Mouse (Mus musculus): ENCODE measurements around the gene Fgfr2. TPM values are rescaled to one million over a fixed set of nuclear protein-coding genes. Genes with fewer than 3 reads are reported as not detected.

Gene Fgfr2
- polyA plus RNA-seq, 1 experiment from 2014 or later = 92.0 TPM

DNA sequence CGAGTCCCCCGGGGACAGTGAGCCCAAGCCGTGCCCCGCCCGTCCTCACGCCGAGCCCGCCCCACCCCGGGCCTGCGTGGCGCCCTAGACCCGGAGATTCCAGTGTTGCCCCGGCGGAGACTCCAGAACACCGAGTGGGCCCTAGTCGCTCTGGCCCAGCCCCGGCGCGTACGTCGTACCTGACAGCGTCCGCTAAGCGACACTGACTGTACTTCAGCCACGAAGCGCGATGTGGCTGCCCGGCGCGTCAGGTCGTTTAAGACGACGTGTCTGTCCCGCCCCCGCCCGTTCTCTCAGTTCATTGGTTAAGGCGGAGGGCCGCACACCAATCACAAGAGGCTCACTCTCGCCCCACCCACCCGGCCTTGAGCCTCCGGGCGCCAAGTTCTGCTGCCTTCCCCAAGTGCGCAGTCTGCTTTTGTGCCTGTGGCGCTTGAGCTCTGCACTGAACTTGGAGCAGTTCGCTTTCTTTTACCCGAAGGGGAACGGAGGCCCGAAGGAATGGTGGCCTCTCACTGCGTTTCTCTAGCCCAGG, 547.0 kb downstream of the Fgfr2 start, which contains the start of gene Oat:
Gene Oat, minus strand, starts transcription at position 283 of the 535 bp plus-strand sequence.
- H3K4me1 ChIP-seq (ENCODE audit: control insufficient read depth, insufficient read depth, low read length) = peaks cover 9% of the 10 kb centered on the region
- ATAC-seq (ENCODE audit: low FRiP score) = peak; percentile 98
- DNase-seq (ENCODE audit: low spot score, missing footprints) = peak; percentile 98
- peak within 1 kb of the TSS; percentile 73 for H3K4me3 ChIP-seq (ENCODE audit: low read depth, low read length)
- H3K27ac ChIP-seq (ENCODE audit: low read depth, low read length) = peak within 1 kb of the TSS; percentile 58
- H3K27me3 ChIP-seq (ENCODE audit: control insufficient read depth, insufficient read depth, low read length) = peaks cover 2% of the 10 kb centered on the region; the same call in 1 of the 2 replicates
- no peaks in the 10 kb centered on the region for H3K9me3 ChIP-seq (ENCODE audit: control insufficient read depth, low read length)
- H3K9ac ChIP-seq (ENCODE audit: low read length) = peak within 1 kb of the TSS; percentile 67
- H3K4me2 ChIP-seq = peak within 1 kb of the TSS; percentile 83
- H3K36me3 ChIP-seq (ENCODE audit: control insufficient read depth, insufficient read depth, low read length) = no peaks in the 10 kb centered on the region
- 1% methylated on average over 49 of the region's 49 CpGs for WGBS

DNA sequence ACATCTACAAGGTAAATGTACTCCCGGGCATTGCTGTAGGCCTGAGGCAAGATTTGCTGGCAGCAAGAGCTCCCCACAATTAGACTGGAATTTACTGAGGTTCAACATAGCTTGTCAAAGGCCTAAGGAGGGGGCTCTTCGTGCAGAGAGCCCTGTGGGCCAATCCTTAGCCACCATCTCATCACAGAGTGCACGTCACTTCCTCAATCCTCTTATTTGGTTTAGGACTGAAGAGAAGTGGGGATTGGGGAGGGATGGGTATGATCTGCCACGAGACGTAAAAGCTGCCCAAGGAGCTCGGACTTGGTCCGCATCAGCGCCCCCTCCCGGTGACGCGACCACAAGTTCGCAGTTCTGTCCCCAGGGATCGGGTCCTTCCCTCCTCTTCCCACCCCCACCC, 547.5 kb downstream of the Fgfr2 start:
- WGBS = under 1% methylated on average over 13 of the region's 13 CpGs
- H3K4me1 ChIP-seq (ENCODE audit: control insufficient read depth, insufficient read depth, low read length) = peaks cover 9% of the 10 kb centered on the region
- no peaks in the 10 kb centered on the region for H3K9me3 ChIP-seq (ENCODE audit: control insufficient read depth, low read length)
- H3K4me2 ChIP-seq = peak overlapping the region; percentile 83
- DNase-seq (ENCODE audit: low spot score, missing footprints) = peak; percentile 97
- H3K27ac ChIP-seq (ENCODE audit: low read depth, low read length) = peak overlapping the region; percentile 58
- H3K9ac ChIP-seq (ENCODE audit: low read length) = peak overlapping the region; percentile 67
- peak overlapping the region; percentile 73 for H3K4me3 ChIP-seq (ENCODE audit: low read depth, low read length)
- peaks cover 2% of the 10 kb centered on the region; the same call in 1 of the 2 replicates for H3K27me3 ChIP-seq (ENCODE audit: control insufficient read depth, insufficient read depth, low read length)
- no peaks in the 10 kb centered on the region for H3K36me3 ChIP-seq (ENCODE audit: control insufficient read depth, insufficient read depth, low read length)
- ATAC-seq (ENCODE audit: low FRiP score) = peak; percentile 86

DNA sequence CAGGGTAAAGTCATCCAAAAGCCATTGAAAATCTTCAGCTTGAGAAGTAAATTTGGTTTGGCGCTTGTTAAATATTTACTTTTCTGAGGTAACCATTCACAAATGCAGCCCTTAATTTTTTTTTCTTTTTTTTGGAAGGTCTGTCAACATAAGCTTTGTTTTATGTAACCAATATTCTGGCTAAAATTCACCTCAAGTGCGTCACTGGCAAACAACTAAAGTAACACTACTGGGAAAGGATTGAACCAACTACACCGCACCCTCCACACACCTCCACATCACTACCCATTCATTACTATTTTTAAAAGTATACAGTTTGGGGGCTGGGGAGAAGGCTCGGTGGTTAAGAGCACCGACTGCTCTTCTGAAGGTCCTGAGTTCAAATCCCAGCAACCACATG, 548.5 kb downstream of the Fgfr2 start:
- Histone ChIP-seq H3K27me3 (ENCODE audit: control insufficient read depth, insufficient read depth, low read length) (peaks cover 2% of the 10 kb centered on the region; the same call in 1 of the 2 replicates), H3K9me3 (ENCODE audit: control insufficient read depth, low read length) (no peaks in the 10 kb centered on the region), H3K27ac (ENCODE audit: low read depth, low read length) (no peak overlapping the region), H3K36me3 (ENCODE audit: control insufficient read depth, insufficient read depth, low read length) (no peaks in the 10 kb centered on the region), H3K9ac (ENCODE audit: low read length) (no peak overlapping the region), H3K4me1 (ENCODE audit: control insufficient read depth, insufficient read depth, low read length) (peaks cover 9% of the 10 kb centered on the region), H3K4me2 (no peak overlapping the region), H3K4me3 (ENCODE audit: low read depth, low read length) (no peak overlapping the region)
- 96% methylated on average over 5 of the region's 5 CpGs for WGBS
- DNase-seq (ENCODE audit: low spot score, missing footprints) (no peak), ATAC-seq (ENCODE audit: low FRiP score) (no peak)

DNA sequence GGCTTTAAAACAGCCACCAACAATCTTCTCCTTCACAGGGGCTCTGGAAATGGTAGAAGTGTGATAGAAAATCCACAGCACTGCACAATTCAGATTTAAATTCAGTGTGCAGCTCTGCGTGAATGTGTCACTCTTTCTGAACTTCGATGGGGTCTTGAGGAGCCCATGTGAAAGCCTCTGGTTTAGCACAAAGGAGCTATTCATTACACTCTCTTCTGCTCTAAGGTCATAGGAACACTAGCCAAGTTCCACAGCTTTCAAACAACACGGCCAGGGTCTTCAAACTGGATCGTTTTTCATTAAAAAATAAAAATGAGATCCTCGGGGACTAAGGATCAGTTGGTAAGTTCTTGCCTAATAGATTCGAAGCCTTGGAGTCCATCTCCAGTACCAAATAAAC, 549.9 kb downstream of the Fgfr2 start:
- Histone ChIP-seq H3K9ac (ENCODE audit: low read length) (no peak overlapping the region), H3K27ac (ENCODE audit: low read depth, low read length) (peak overlapping the region; percentile 42), H3K4me3 (ENCODE audit: low read depth, low read length) (no peak overlapping the region), H3K4me1 (ENCODE audit: control insufficient read depth, insufficient read depth, low read length) (peaks cover 9% of the 10 kb centered on the region), H3K9me3 (ENCODE audit: control insufficient read depth, low read length) (no peaks in the 10 kb centered on the region), H3K36me3 (ENCODE audit: control insufficient read depth, insufficient read depth, low read length) (no peaks in the 10 kb centered on the region), H3K27me3 (ENCODE audit: control insufficient read depth, insufficient read depth, low read length) (peaks cover 2% of the 10 kb centered on the region; the same call in 1 of the 2 replicates), H3K4me2 (no peak overlapping the region; the same call in 1 of the 2 replicates)
- no peak for DNase-seq (ENCODE audit: low spot score, missing footprints)
- no peak for ATAC-seq (ENCODE audit: low FRiP score)
- 56% methylated on average over 6 of the region's 6 CpGs for WGBS

DNA sequence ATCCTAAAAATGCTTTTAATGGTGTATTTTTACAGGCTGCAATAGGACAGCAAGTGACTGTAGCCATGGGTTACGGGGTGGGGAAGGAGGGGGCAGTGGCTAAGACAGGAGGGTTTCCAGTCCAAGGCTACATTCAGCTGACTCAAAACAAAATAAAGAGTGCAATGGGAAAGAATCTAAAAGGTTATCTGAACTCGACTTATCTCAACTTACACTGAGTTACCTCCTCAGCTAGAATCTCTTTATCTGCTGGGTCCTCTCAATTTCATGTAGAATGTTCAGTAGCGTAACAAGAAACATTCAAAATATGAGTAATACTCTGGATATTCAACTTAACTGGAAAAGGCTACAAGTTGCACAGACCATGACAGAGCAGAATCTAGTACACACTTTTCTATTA, 550.4 kb downstream of the Fgfr2 start:
- peaks cover 2% of the 10 kb centered on the region; the same call in 1 of the 2 replicates for H3K27me3 ChIP-seq (ENCODE audit: control insufficient read depth, insufficient read depth, low read length)
- ATAC-seq (ENCODE audit: low FRiP score) (no peak), DNase-seq (ENCODE audit: low spot score, missing footprints) (no peak)
- 80% methylated on average over 3 of the region's 3 CpGs for whole genome bisulfite sequencing
- H3K36me3 ChIP-seq (ENCODE audit: control insufficient read depth, insufficient read depth, low read length) = no peaks in the 10 kb centered on the region
- H3K9ac ChIP-seq (ENCODE audit: low read length) = no peak overlapping the region
- no peaks in the 10 kb centered on the region for H3K9me3 ChIP-seq (ENCODE audit: control insufficient read depth, low read length)
- no peak overlapping the region for H3K27ac ChIP-seq (ENCODE audit: low read depth, low read length)
- no peak overlapping the region for H3K4me3 ChIP-seq (ENCODE audit: low read depth, low read length)
- no peak overlapping the region for H3K4me2 ChIP-seq
- H3K4me1 ChIP-seq (ENCODE audit: control insufficient read depth, insufficient read depth, low read length) = peaks cover 9% of the 10 kb centered on the region

DNA sequence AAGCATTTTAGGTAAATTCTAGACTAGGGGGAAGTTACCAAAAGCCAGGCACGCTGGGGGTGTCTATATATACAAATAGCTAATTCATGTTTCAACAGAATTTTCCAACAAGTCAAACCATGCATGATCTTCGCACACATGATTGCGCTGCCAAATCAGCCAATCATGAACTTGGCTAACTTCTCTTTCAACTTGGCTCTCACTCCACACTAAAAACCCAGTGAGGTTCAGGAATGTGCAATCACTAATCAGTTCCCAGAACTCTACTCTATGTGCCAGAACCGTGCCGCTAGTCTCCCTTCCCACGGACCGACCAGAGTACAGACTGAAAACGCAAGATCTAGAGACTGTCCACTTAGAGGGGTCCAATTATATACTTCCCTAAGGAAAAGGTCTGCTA, 551.7 kb downstream of the Fgfr2 start:
- H3K9ac ChIP-seq (ENCODE audit: low read length) = no peak overlapping the region
- no peak overlapping the region for H3K4me3 ChIP-seq (ENCODE audit: low read depth, low read length)
- H3K27ac ChIP-seq (ENCODE audit: low read depth, low read length) = no peak overlapping the region
- no peak for ATAC-seq (ENCODE audit: low FRiP score)
- H3K9me3 ChIP-seq (ENCODE audit: control insufficient read depth, low read length) = no peaks in the 10 kb centered on the region
- H3K4me2 ChIP-seq = no peak overlapping the region
- H3K36me3 ChIP-seq (ENCODE audit: control insufficient read depth, insufficient read depth, low read length) = no peaks in the 10 kb centered on the region
- no peaks in the 10 kb centered on the region for H3K27me3 ChIP-seq (ENCODE audit: control insufficient read depth, insufficient read depth, low read length)
- no peak for DNase-seq (ENCODE audit: low spot score, missing footprints)
- H3K4me1 ChIP-seq (ENCODE audit: control insufficient read depth, insufficient read depth, low read length) = peaks cover 9% of the 10 kb centered on the region
- WGBS = 93% methylated on average over 8 of the region's 8 CpGs

DNA sequence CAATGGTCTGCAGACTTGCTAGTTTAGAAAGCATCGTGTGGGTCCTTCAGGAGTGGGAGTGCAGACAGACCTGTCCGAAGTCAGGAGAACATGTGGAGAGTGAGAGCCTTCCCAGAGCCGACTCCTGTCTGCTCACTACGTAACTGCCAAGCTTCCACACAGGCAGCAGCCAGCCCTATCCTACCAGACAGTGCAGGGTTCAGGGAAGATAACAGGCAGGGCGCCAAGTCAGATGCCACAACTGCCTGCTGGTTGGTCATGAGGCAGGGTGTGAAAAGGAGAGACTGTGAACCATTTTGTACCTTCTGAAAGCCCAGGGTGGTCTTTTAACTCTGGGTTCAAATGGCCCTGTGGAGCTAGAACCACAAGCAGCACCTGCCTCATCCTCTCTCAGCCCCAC, 553.1 kb downstream of the Fgfr2 start:
- no peaks in the 10 kb centered on the region for H3K9me3 ChIP-seq (ENCODE audit: control insufficient read depth, low read length)
- no peak for DNase-seq (ENCODE audit: low spot score, missing footprints)
- ATAC-seq (ENCODE audit: low FRiP score) = no peak
- 88% methylated on average over 5 of the region's 5 CpGs for WGBS
- no peak overlapping the region for H3K9ac ChIP-seq (ENCODE audit: low read length)
- no peak overlapping the region for H3K4me3 ChIP-seq (ENCODE audit: low read depth, low read length)
- H3K27me3 ChIP-seq (ENCODE audit: control insufficient read depth, insufficient read depth, low read length) = no peaks in the 10 kb centered on the region
- H3K4me2 ChIP-seq = no peak overlapping the region
- peaks cover 5% of the 10 kb centered on the region for H3K4me1 ChIP-seq (ENCODE audit: control insufficient read depth, insufficient read depth, low read length)
- H3K36me3 ChIP-seq (ENCODE audit: control insufficient read depth, insufficient read depth, low read length) = no peaks in the 10 kb centered on the region
- H3K27ac ChIP-seq (ENCODE audit: low read depth, low read length) = no peak overlapping the region

DNA sequence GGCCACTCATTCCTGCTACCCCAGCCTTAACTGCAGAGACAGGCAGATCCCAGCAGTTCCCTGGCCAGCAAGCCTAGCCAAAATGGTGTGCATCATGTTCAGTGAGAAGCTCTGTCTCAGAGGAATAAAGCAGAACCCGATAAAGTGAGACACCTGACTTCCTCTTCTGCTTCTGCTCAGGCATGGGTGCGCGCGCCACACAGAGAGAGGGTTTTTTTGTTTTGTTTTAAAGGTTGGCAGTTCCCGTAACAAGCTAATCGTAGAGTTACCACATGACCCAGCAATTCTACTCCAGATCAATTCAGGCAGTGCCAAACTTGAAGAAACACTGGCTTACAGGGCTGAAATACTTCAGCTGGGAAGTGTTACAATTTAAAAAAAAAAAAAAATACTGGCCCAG, 554.3 kb downstream of the Fgfr2 start:
- peaks cover 4% of the 10 kb centered on the region; the same call in 1 of the 2 replicates for H3K4me1 ChIP-seq (ENCODE audit: control insufficient read depth, insufficient read depth, low read length)
- no peak overlapping the region for H3K27ac ChIP-seq (ENCODE audit: low read depth, low read length)
- H3K9me3 ChIP-seq (ENCODE audit: control insufficient read depth, low read length) = no peaks in the 10 kb centered on the region
- 93% methylated on average over 6 of the region's 6 CpGs for WGBS
- H3K36me3 ChIP-seq (ENCODE audit: control insufficient read depth, insufficient read depth, low read length) = no peaks in the 10 kb centered on the region
- no peaks in the 10 kb centered on the region for H3K27me3 ChIP-seq (ENCODE audit: control insufficient read depth, insufficient read depth, low read length)
- no peak overlapping the region for H3K9ac ChIP-seq (ENCODE audit: low read length)
- DNase-seq (ENCODE audit: low spot score, missing footprints) = no peak
- ATAC-seq (ENCODE audit: low FRiP score) = no peak
- H3K4me3 ChIP-seq (ENCODE audit: low read depth, low read length) = no peak overlapping the region
- no peak overlapping the region for H3K4me2 ChIP-seq

DNA sequence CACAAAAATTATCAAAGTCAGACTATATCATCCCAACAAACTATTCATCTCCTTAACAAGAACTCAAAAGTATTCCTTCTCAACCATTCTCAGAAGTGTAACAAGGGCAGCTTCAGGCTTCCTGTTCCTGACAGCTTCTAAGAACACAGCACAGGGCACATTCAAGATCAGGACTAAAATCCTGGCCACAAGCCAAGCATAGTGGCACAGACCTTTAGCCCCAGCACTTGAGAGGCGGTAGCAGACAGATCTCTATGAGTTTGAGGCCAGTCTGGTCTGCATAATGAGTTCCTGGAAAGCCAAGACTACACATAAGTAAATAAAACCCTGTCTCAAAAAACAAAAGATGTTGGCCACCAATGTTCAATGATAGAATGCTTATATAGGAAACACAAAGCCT, 557.3 kb downstream of the Fgfr2 start:
- 73% methylated on average over 1 of the region's 1 CpGs for WGBS
- H3K36me3 ChIP-seq (ENCODE audit: control insufficient read depth, insufficient read depth, low read length) = peaks cover 5% of the 10 kb centered on the region; the same call in 1 of the 2 replicates
- no peaks in the 10 kb centered on the region for H3K4me1 ChIP-seq (ENCODE audit: control insufficient read depth, insufficient read depth, low read length)
- H3K4me3 ChIP-seq (ENCODE audit: low read depth, low read length) = no peak overlapping the region
- no peak overlapping the region for H3K27ac ChIP-seq (ENCODE audit: low read depth, low read length)
- no peak for DNase-seq (ENCODE audit: low spot score, missing footprints)
- H3K9me3 ChIP-seq (ENCODE audit: control insufficient read depth, low read length) = no peaks in the 10 kb centered on the region
- ATAC-seq (ENCODE audit: low FRiP score) = no peak
- H3K4me2 ChIP-seq = no peak overlapping the region
- no peak overlapping the region for H3K9ac ChIP-seq (ENCODE audit: low read length)
- no peaks in the 10 kb centered on the region for H3K27me3 ChIP-seq (ENCODE audit: control insufficient read depth, insufficient read depth, low read length)
